Mouse (Mus musculus) mesoderm, embryonic 11.5 days (tissue): Measurements from ENCODE around the gene Rgs10.

ENCODE experiments used
- DNase-seq: peaks from one replicate; pipeline ENCODE4 v3.0.0-alpha.2; 2012; ENCODE audit warnings: low read depth, low spot score

Rgs10 gene

GRCm38 (mm10) chr7:128410708-128411413 is 7.7 kb downstream of the Rgs10 start:
- peak; percentile 27 for DNase-seq

- no peak for DNase-seq
Measured at GRCm38 (mm10) chr7:128408265-128408664, 10.3 kb downstream of the Rgs10 start.

- no peak for DNase-seq
Measured at GRCm38 (mm10) chr7:128403988-128404387, 14.6 kb downstream of the Rgs10 start.

GRCm38 (mm10) chr7:128403586-128403985 is 15.0 kb downstream of the Rgs10 start:
- DNase-seq: no peak

- DNase-seq: no peak
Measured at GRCm38 (mm10) chr7:128403128-128403527, 15.4 kb downstream of the Rgs10 start.

- DNase-seq: no peak
Measured at GRCm38 (mm10) chr7:128402577-128402976, 16.0 kb downstream of the Rgs10 start.

GRCm38 (mm10) chr7:128398664-128399063 is 19.9 kb downstream of the Rgs10 start:
- DNase-seq: no peak

- no peak for DNase-seq
Measured at GRCm38 (mm10) chr7:128397066-128397465, 21.5 kb downstream of the Rgs10 start.

GRCm38 (mm10) chr7:128393756-128394155 is 24.8 kb downstream of the Rgs10 start:
- no peak for DNase-seq

GRCm38 (mm10) chr7:128392972-128393314 is 25.6 kb downstream of the Rgs10 start:
- DNase-seq: no peak

GRCm38 (mm10) chr7:128392071-128392971 is 26.2 kb downstream of the Rgs10 start:
- no peak for DNase-seq

GRCm38 (mm10) chr7:128391267-128392057 is 27.1 kb downstream of the Rgs10 start:
- DNase-seq: no peak

GRCm38 (mm10) chr7:128388968-128389367 is 29.6 kb downstream of the Rgs10 start:
- DNase-seq: no peak

- DNase-seq: no peak
Measured at GRCm38 (mm10) chr7:128383726-128384463, 34.7 kb downstream of the Rgs10 start.

- DNase-seq: no peak
Measured at GRCm38 (mm10) chr7:128383189-128383725, 35.3 kb downstream of the Rgs10 start.

- DNase-seq: no peak
Measured at GRCm38 (mm10) chr7:128382527-128382860, 36.1 kb downstream of the Rgs10 start.

GRCm38 (mm10) chr7:128381811-128382526 is 36.6 kb downstream of the Rgs10 start:
- DNase-seq: no peak

- no peak for DNase-seq
Measured at GRCm38 (mm10) chr7:128381001-128381400, 37.6 kb downstream of the Rgs10 start.

- no peak for DNase-seq
Measured at GRCm38 (mm10) chr7:128379162-128379805, 39.3 kb downstream of the Rgs10 start.

GRCm38 (mm10) chr7:128376206-128376701 is 42.3 kb downstream of the Rgs10 start:
- DNase-seq: no peak
